ENCODE assay signal across 16 mouse cellular contexts in genomic region chr1:151620730-151621129, GRCm38 (mm10). TPM values are rescaled to one million over a fixed set of nuclear protein-coding genes. Genes with fewer than 3 reads are reported as not detected.
A peak's percentile ranks its signal among the peaks of the same experiment; 100 is the strongest.
DNase-seq lines count a peak whose midpoint lies in the region; ATAC-seq lines count a peak whose summit lies in the region.
"Had no signal": no experiment of that assay in that cellular context is flagged by ENCODE, and none has a peak within 500 bp of the region (broad histone marks: within the 10 kb centered on the region; RNA-seq: fewer than 3 reads in every experiment).

No protein-coding gene starts in this region.

- peak; percentile 19 to 78; a peak in 2 of 4 replicates for ATAC-seq in hematopoietic stem cell, adult 5-6 weeks (replicated peaks in 1 of 2; ENCODE audit: insufficient read depth in 1 of 2, low FRiP score in 2 of 2, low TSS enrichment in 1 of 2, low read depth in 1 of 2, poor library complexity in 2 of 2, severe bottlenecking in 2 of 2)
- ATAC-seq: forebrain, embryonic 16.5 days had no signal

- DNase-seq in gastrocnemius, postnatal 25 days: peak; percentile 29
- no peak for DNase-seq in gastrocnemius, postnatal 36 days
- peak; percentile 21 for DNase-seq in lung, postnatal 10 days
- no peak for DNase-seq in lung, postnatal 25 days (ENCODE audit: low spot score)
- DNase-seq in telencephalon, adult 2 months (ENCODE audit: low read depth, low spot score): peak; percentile 23
- no peak for DNase-seq in MN1 (ENCODE audit: low spot score)
- DNase-seq in left cerebral cortex, adult 8-10 months (ENCODE audit: low spot score in 2 of 2): no peak
- DNase-seq: adrenal gland, adult 8-10 months; B cell, adult 2 months; heart, postnatal 4 days; kidney, postnatal 36 days; liver, embryonic 13.5 days; spleen, adult 18-20 months; thymus, adult 2 months had no signal

- intact Hi-C loops in gastrocnemius, postnatal 36 days (cut with DNase I): no loop called here

RNA-seq across cellular contexts. Expression of gene Fam129a, which starts 49.7 kb away (rescaled TPM):
- 10 to 100 TPM in 1 of 2 experiments, 1 to 10 TPM in 1; 9.7 to 15.8 TPM for total RNA-seq in gastrocnemius, postnatal 25 days (2021)
- total RNA-seq in gastrocnemius, postnatal 36 days (2021): 10 to 100 TPM in 1 of 2 experiments, 1 to 10 TPM in 1; 9.5 to 10.4 TPM
- total RNA-seq in hematopoietic stem cell, adult 5-6 weeks (2017): 17.7 and 39.0 TPM in 2 replicates
- 1 to 10 TPM; 1.5 to 3.0 (median 2.7) TPM for total RNA-seq in left cerebral cortex, adult 8-10 months (2022)

Comparison
In these comparisons a context has a peak if more than half of its experiments do, and no peak if none do; other contexts are left out.
1. DNase-seq: peak in gastrocnemius, postnatal 25 days (single experiment), lung, postnatal 10 days (single experiment) and telencephalon, adult 2 months (single experiment); none in gastrocnemius, postnatal 36 days (0 of 2), lung, postnatal 25 days (single experiment), MN1 (single experiment) and left cerebral cortex, adult 8-10 months (0 of 2).